Mouse (Mus musculus) forebrain, embryonic 14.5 days (tissue): ENCODE data around the gene Gstz1. TPM values are rescaled to one million over a fixed set of nuclear protein-coding genes. Genes with fewer than 3 reads are reported as not detected.

ENCODE experiments used
- ATAC-seq: fragments of 200-750 bp; cut with Nextera tagmentation; 2 replicates; pipeline ENCODE4 v1.8.0; 2017; ENCODE audit warnings: mild to moderate bottlenecking, moderate library complexity
- DNase-seq: peaks from one replicate; pipeline ENCODE4 v3.0.0-alpha.2; 2015; ENCODE audit warnings: low spot score
- H3K27ac ChIP-seq: fragments of 300-500 bp; sonication (generic); 2 replicates; pipeline ENCODE4 v1.5.1; 2014; ENCODE audit warnings: low read depth, mild to moderate bottlenecking, control low read depth, low read length, moderate library complexity
- H3K27me3 ChIP-seq: fragments of 300-500 bp; sonication (generic); replicated peaks from 2 replicates; pipeline ENCODE4 v1.6.1; 2014; ENCODE audit warnings: low read length, control low read depth, mixed read lengths; ENCODE audit not compliant: control insufficient read depth, insufficient read depth
- H3K36me3 ChIP-seq: fragments of 300-500 bp; sonication (generic); 2 replicates; pipeline ENCODE4 v1.6.1; 2014; ENCODE audit warnings: low read length, control low read depth; ENCODE audit not compliant: control insufficient read depth, insufficient read depth
- H3K4me1 ChIP-seq: fragments of 300-500 bp; sonication (generic); 2 replicates; pipeline ENCODE4 v1.6.1; 2014; ENCODE audit warnings: antibody characterized with exemption, low read length, control low read depth; ENCODE audit not compliant: control insufficient read depth, insufficient read depth
- H3K4me2 ChIP-seq: fragments of 300-500 bp; sonication (generic); 2 replicates; pipeline ENCODE4 v1.6.1; 2014; ENCODE audit warnings: mild to moderate bottlenecking, control low read depth, low read length
- H3K4me3 ChIP-seq: fragments of 300-500 bp; sonication (generic); 2 replicates; pipeline ENCODE4 v1.5.1; 2014; ENCODE audit warnings: low read depth, low read length, control low read depth
- H3K9ac ChIP-seq: fragments of 300-500 bp; sonication (generic); 2 replicates; pipeline ENCODE4 v1.6.1; 2014; ENCODE audit warnings: mild to moderate bottlenecking, low read length, control low read depth, moderate library complexity
- H3K9me3 ChIP-seq: fragments of 300-500 bp; sonication (generic); replicated peaks from 2 replicates; pipeline ENCODE4 v1.6.1; 2016; ENCODE audit warnings: low read length, control low read depth, mixed read lengths; ENCODE audit not compliant: control insufficient read depth
- WGBS: fragments of 180-500 bp; shearing (Covaris S2); extraction: QIAGEN DNeasy Blood & Tissue Kit; methylation state at CpG from one replicate; pipeline ENCODE4 v1.1.7; 2014; 5-methylcytosine and 5-hydroxymethylcytosine counted together
- polyA plus RNA-seq: library from polyadenylated mRNA; unstranded; fragments of >200 nt; fragmentation: Nextera tagmentation; extraction: Ambion mirVana; gene quantifications from 2 replicates; pipeline ENCODE4 v1.2.1, GENCODE M21; 2014

Gstz1 gene
- polyA plus RNA-seq, 1 experiment from 2014 or later: 33.8 TPM

DNA sequence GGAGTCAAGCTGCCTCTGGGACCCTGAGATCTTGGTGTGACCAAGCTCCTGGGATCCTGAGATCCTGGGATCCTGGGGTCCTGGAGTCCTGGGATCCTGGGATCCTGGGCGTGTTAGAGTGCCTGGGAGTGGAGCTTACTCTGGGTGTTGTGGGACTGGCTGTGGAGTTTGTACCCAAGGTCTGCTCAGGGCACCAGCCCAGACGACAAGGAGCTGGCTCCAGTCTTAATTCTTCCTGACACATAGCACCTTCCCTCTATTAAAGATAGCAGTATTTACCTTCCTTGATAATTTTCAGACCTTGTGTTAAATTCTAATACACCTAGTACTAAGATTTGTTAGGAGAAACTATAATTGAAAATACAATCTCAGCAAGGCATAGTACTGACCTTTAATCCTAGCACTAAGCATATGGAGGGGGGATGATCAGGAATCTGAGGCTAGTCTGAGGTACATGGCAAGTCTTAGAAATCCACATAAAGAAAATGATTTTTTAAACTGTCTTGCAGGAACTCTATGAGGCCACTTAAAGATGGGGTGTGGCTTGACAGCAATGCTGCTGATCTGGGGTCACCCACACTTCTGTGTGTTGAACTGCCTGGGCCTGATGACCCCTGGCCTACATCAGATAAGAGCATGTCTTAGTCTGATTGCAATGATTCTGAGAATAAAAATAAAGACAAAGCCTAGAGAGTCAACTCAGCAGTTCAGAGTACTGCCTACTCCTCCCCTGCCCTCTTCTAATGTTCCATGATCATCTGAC lies 66.1 kb downstream of the Gstz1 start:
- no peak for ATAC-seq
- no peaks in the 10 kb centered on the region for H3K27me3 ChIP-seq
- WGBS: 69% methylated on average over 2 of the region's 2 CpGs
- no peak overlapping the region for H3K4me3 ChIP-seq
- H3K9me3 ChIP-seq: no peaks in the 10 kb centered on the region
- no peak overlapping the region for H3K27ac ChIP-seq
- H3K4me1 ChIP-seq: no peaks in the 10 kb centered on the region
- no peak overlapping the region for H3K9ac ChIP-seq
- no peak overlapping the region for H3K4me2 ChIP-seq
- no peaks in the 10 kb centered on the region for H3K36me3 ChIP-seq
- DNase-seq: no peak

Other genes with a start within 250 kb of the Gstz1 start
- 47.5 and 57.0 TPM in 2 replicates for gene Cipc, start 200.1 kb upstream of the Gstz1 start, polyA plus RNA-seq
- 4.3 and 5.5 TPM in 2 replicates for gene Zdhhc22, start 156.7 kb upstream of the Gstz1 start, polyA plus RNA-seq
- 5.9 and 8.9 TPM in 2 replicates for gene Tmem63c, start 125.8 kb upstream of the Gstz1 start, polyA plus RNA-seq
- 1.8 and 2.0 TPM in 2 replicates for gene Ngb, start 44.6 kb upstream of the Gstz1 start, polyA plus RNA-seq
- 12.2 and 14.8 TPM in 2 replicates for gene Pomt2, start 803 bp downstream of the Gstz1 start, polyA plus RNA-seq
- 1.3 and 1.6 TPM in 2 replicates for gene Samd15, start 52.6 kb downstream of the Gstz1 start, polyA plus RNA-seq
- 3.8 and 4.9 TPM in 2 replicates for gene Tmed8, start 53.3 kb downstream of the Gstz1 start, polyA plus RNA-seq
- gene Noxred1, start 91.6 kb downstream of the Gstz1 start, polyA plus RNA-seq: 0.72 and 1.2 TPM in 2 replicates
- gene Vipas39, start 119.1 kb downstream of the Gstz1 start, polyA plus RNA-seq: 78.2 and 87.1 TPM in 2 replicates
- gene Ahsa1, start 119.3 kb downstream of the Gstz1 start, polyA plus RNA-seq: 179 and 202 TPM in 2 replicates
- 0.83 and 0.93 TPM in 2 replicates for gene Ism2, start 152.5 kb downstream of the Gstz1 start, polyA plus RNA-seq
- gene Sptlc2, start 241.2 kb downstream of the Gstz1 start, polyA plus RNA-seq: 51.8 and 65.8 TPM in 2 replicates